Mouse (Mus musculus) thymus, postnatal 36 days (tissue): ENCODE measurements around the gene Epo.
A peak's percentile ranks its signal among the peaks of the same experiment; 100 is the strongest.

ENCODE experiments used
- DNase-seq, 2 experiments: peaks; one replicate each; pipeline ENCODE4 v3.0.0; 2022; ENCODE audit warnings: mixed read lengths in 2 of 2

Gene Epo

DNA sequence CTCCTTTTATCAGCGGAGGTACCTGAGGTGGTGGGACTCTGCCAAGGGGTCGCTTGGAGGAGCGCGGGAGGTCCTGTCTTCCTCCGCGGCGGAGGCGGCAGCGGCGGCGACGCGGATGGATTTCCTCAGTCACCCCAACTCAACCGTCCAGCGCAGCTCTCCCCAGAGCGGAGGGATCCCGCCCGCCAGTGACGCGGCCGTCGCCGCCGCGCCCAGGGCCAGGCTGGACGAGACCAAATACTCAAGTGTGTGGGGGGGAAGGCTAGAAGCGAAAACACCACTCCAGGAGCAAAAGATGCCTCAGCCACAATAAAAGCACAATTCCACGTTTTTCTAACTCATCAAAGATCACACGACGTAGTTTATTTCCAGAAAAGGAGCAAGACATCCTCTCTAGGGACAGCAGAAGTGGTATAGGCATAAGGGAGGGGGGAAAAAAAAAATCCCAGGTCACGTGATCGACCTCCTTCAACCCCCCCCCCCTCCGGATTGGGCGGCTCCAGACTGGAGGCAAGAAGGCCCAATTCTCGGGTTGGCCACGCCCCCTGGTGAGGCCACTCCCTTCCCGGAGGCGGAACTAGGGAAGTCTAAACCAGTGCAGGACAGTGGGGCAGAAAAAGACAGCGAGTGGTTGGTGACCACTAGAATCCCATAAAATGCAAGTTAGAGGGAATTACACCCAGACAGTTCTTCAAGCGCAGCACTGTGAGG is at the start of gene Epo, which contains the start of gene Gnb2:
Gene Epo (minus strand): TSS at position 126 of the 711 bp plus-strand sequence.
Gene Gnb2 (minus strand): TSS at position 394 of the 711 bp plus-strand sequence.
- peak; percentile 97 to 98 for DNase-seq

GRCm38 (mm10) chr5:137582702-137583101 is 49.7 kb upstream of the Epo start:
- DNase-seq = no peak

GRCm38 (mm10) chr5:137580246-137580645 is 47.2 kb upstream of the Epo start:
- DNase-seq = no peak

DNA sequence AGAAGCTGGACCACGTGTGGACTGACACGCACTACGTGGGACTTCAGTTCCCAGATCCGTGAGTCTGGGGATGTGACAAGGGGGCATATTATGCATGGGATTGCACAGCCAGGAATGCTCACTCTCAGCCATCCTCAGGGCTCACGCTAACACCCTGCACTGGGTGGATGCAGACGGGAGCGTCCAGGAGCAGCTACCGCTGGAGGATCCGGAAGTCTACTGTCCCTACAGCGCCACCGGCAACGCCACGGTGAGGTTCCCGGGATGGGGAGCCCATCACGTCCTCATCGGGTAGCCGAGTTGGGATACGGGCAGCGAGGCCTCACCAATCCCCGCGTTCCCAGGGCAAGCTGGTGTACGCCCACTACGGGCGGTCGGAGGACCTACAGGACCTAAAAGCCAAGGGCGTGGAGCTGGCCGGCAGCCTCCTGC is 41.4 kb upstream of the Epo start:
- DNase-seq = no peak

GRCm38 (mm10) chr5:137570691-137571586 is 37.9 kb upstream of the Epo start:
- no peak for DNase-seq

DNA sequence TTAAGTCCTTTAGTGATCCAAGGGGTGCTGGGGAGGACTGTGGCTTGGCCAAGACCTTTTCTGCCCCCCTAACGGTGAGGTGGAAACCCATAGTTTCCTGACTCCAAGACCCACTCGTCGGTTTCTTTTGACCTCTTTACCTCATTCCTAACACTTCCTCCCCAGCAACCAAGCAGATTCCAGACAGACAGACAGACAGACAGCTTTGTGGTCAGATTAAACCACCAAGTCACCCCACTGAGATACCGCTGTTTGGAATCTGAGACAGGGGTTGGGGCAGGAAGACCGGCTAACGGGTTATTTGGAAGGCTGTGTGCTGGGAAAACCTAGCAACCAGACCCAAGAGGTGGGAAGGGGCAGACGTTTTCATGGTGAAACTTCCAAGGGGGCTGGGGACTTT is 37.1 kb upstream of the Epo start:
- no peak for DNase-seq

- peak; percentile 54 to 60 for DNase-seq
Observed at GRCm38 (mm10) chr5:137569665-137570064, 36.6 kb upstream of the Epo start, which contains the start of gene Tfr2. Gene Tfr2 (plus strand): TSS chr5:137569840.

DNA sequence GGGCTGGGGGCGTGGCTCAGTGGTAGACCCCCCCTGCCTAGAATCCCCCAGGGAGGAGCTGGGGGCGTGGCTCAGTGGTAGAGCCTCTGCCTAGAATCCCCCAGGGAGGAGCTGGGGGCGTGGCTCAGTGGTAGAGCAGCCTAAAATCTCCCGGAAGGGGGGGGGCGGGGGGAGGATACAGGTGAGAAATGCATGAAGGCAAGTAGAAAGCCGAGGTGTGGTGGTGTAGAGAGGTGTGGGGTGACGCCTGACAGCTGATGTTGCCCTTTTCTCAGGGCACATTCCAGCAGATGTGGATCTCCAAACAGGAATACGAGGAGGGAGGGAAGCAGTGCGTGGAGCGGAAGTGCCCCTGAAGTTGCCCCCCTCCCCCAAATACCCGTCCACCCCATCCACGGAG is 36.0 kb upstream of the Epo start:
- no peak for DNase-seq

DNA sequence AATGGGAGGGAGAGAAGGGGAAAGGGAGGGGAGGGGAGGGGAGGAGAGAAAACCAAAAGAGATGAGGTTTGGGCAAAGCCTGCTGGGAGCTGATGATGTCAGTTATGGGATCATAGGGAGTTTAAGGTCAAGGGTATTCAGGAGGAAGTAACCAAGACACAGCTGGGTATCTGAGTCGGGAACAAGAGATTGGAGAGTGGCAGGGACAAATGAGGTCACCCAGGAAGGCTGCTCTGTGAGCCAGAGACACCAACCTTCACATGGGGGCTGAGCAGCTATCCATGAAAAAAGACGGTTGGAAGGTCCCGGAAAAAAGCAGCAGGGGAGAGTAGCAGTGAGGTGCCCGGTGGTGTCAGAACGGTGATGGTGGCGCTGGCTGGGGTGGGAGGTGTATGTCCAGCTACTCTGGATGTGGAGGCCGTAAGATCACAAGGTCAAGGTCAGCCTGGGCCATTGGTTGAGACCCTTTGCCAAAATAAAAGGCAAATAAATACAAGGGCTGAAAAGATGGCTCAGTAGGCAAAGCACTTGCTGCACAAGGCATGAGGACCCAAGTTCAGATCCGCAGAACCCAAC is 35.3 kb upstream of the Epo start:
- DNase-seq = no peak

GRCm38 (mm10) chr5:137566416-137566815 is 33.4 kb upstream of the Epo start:
- DNase-seq = no peak

DNA sequence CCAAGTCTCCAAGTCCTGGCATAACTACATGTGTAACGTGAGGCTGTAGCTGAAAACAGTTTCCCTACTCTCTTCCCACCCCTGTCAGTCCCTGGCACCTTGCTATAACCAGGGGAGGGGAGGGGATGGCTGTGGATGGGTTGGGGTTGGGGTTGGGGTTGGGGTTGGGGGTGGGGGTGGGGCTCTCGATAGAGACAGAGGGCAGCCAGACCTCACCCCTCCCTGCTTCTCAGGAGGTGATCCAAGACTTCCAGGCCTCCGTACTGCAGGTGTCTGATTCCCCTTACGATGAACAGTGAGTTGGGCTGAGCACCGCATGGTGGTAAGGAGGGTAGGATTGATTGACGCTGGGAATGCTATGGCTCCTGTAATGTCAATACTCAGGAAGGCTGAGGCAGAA is 32.7 kb upstream of the Epo start:
- no peak for DNase-seq

GRCm38 (mm10) chr5:137562965-137563364 is 29.9 kb upstream of the Epo start:
- DNase-seq = no peak

- no peak for DNase-seq
Observed at GRCm38 (mm10) chr5:137561556-137561955, 28.5 kb upstream of the Epo start.

DNA sequence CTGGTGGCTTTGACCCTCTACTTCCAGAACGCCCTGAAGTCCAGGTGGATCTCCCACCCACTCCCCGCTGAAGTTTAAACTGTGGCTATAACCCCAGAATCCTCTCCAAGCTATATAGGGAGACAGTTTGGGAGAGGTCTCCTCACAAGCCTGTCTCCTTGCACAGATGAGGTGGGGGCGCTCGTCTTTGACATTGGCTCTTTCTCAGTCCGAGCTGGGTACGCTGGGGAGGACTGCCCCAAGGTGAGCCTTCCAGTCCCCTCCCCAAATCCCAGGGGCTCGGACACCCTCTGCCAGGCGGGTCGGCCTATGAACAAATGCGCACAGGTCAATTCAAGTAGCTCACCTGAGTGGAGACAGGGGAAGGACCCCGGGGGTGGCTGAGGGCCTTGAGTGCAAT is 20.9 kb upstream of the Epo start:
- DNase-seq = no peak

- DNase-seq = peak; percentile 63
Observed at GRCm38 (mm10) chr5:137553411-137553837, 20.4 kb upstream of the Epo start, which contains the start of gene Actl6b. Gene Actl6b (plus strand): TSS chr5:137553517.

DNA sequence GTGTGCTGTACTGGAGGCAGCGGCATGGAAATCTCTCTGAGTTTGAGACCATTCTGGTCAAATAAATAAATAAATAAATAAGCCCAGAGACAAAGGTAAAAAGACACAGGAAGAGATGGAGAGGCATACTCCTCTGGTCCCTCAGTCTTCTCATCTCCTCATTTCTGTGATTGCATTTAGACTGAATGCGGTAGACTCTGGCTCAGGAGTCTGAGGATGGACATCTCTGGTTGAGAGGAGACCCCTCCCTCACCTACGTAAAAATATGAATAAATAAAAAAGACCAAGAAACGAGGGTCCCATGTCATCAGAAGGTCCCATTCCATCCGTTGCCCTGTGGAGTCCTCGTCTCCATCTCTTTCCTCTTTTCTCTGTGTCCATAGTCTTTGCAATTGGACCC is 20.0 kb upstream of the Epo start:
- DNase-seq = no peak

GRCm38 (mm10) chr5:137551119-137551518 is 18.1 kb upstream of the Epo start:
- DNase-seq = peak in 1 of 2 experiments; percentile 24

DNA sequence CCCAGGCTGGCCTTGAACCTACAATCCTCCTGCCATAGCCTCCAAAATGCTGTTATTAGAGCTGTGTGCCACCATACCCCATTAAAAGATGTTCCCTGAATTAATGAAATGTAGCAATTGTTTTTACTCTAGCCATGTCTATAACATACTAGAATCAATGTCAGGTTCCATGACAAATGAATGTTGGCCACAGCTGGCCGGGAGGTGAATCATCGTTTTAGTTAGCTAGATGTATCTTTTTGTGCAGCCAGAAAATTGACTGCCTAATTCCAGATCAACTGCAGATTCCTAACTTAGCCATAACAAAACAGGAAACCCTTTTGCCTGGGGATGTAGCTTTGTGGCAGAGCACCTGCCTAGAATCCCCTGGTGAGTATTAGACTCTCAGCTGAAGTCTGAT is 16.8 kb upstream of the Epo start:
- DNase-seq = no peak

- no peak for DNase-seq
Observed at GRCm38 (mm10) chr5:137545596-137545995, 12.6 kb upstream of the Epo start.

- no peak for DNase-seq
Observed at GRCm38 (mm10) chr5:137544926-137545325, 11.9 kb upstream of the Epo start.

- no peak for DNase-seq
Observed at GRCm38 (mm10) chr5:137541768-137542540, 8.9 kb upstream of the Epo start.

- no peak for DNase-seq
Observed at GRCm38 (mm10) chr5:137540991-137541390, 7.9 kb upstream of the Epo start.
